Mouse (Mus musculus): Measurements from ENCODE around the gene Nkiras2. TPM values are rescaled to one million over a fixed set of nuclear protein-coding genes. Genes with fewer than 3 reads are reported as not detected.
A peak's percentile ranks its signal among the peaks of the same experiment; 100 is the strongest.

Gene Nkiras2
- total RNA-seq (2021) = 10 to 100 TPM; 15.3 to 21.9 TPM
- long read RNA-seq, experiment 1, transcript Nkiras2-201 (4 exons, 2,097 nt) = major isoform, 54 of 56 reads
- long read RNA-seq, experiment 1, partial matches to known transcripts = 1 of 56 reads
- long read RNA-seq, experiment 1, other reads (novel, unspliced or antisense) = 1 of 56 reads
- long read RNA-seq, experiment 2, transcript Nkiras2-201 (4 exons, 2,097 nt) = major isoform, 48 of 51 reads
- long read RNA-seq, experiment 2, partial matches to known transcripts = 1 of 51 reads
- long read RNA-seq, experiment 2, other reads (novel, unspliced or antisense) = 2 of 51 reads

- Histone ChIP-seq H3K27ac (peak within 1 kb of the TSS; percentile 97), H3K4me3 (peak within 1 kb of the TSS; percentile 99)
- peak; percentile 70 for DNase-seq
- intact Hi-C loops (cut with DNase I) = loop anchor here (2.0 kb wide), 1 partner anchor 48 kb away; no protein-coding TSS in a partner anchor
- no peak for TF ChIP-seq CTCF (IDR thresholded peaks at IDR 0.05)
These were observed at the start of gene Nkiras2 for GRCm38 (mm10) chr11:100618761-100619484. Gene Nkiras2 (plus strand): TSS chr11:100619244.

- Histone ChIP-seq H3K27ac (no peak overlapping the region), H3K4me3 (no peak overlapping the region)
- intact Hi-C loops (cut with DNase I) = loop anchor here (1.0 to 2.0 kb wide), 3 partner anchors 49 to 133 kb away; partner anchors contain the start of gene Nkiras2
- TF ChIP-seq CTCF (IDR thresholded peaks at IDR 0.05) = no peak
- no peak for DNase-seq
These were observed 49.3 kb upstream of the Nkiras2 start for GRCm38 (mm10) chr11:100569789-100570188.

- intact Hi-C loops (cut with DNase I) = loop anchor here (1.0 to 2.0 kb wide), 3 partner anchors 48 to 132 kb away; partner anchors contain the start of gene Nkiras2
- TF ChIP-seq CTCF (IDR thresholded peaks at IDR 0.05) = peak; percentile 95
- DNase-seq = peak; percentile 64
- H3K27ac ChIP-seq = peak overlapping the region; percentile 54
- peak overlapping the region; percentile 62 for H3K4me3 ChIP-seq
These were observed 48.4 kb upstream of the Nkiras2 start for GRCm38 (mm10) chr11:100570430-100571201.

- Histone ChIP-seq H3K27ac (peak overlapping the region; percentile 54), H3K4me3 (peak overlapping the region; percentile 62)
- no peak for DNase-seq
- no peak for TF ChIP-seq CTCF (IDR thresholded peaks at IDR 0.05)
- intact Hi-C loops (cut with DNase I) = loop anchor here (2.0 kb wide), 2 partner anchors 48 to 124 kb away; partner anchors contain the start of gene Nkiras2
These were observed 47.9 kb upstream of the Nkiras2 start for GRCm38 (mm10) chr11:100571202-100571567.

- Histone ChIP-seq H3K4me3 (peak overlapping the region; percentile 91), H3K27ac (peak overlapping the region; percentile 83; the same call in 1 of the 2 replicates)
- no peak for DNase-seq
- no peak for TF ChIP-seq CTCF (IDR thresholded peaks at IDR 0.05)
- intact Hi-C loops (cut with DNase I) = no loop called here
These were observed 44.9 kb upstream of the Nkiras2 start for GRCm38 (mm10) chr11:100574188-100574587.

GRCm38 (mm10) chr11:100574708-100575483, 44.1 kb upstream of the Nkiras2 start, which contains the start of gene Cnp:
Gene Cnp (plus strand): TSS chr11:100574904.
- peak; percentile 87 for DNase-seq
- TF ChIP-seq CTCF (IDR thresholded peaks at IDR 0.05) = peak; percentile 11; the same call in 1 of the 2 replicates
- intact Hi-C loops (cut with DNase I) = no loop called here
- peak within 1 kb of the TSS; percentile 91 for H3K4me3 ChIP-seq
- peak within 1 kb of the TSS; percentile 83 for H3K27ac ChIP-seq

- DNase-seq = no peak
- peak overlapping the region; percentile 83 for H3K27ac ChIP-seq
- H3K4me3 ChIP-seq = peak overlapping the region; percentile 91
- intact Hi-C loops (cut with DNase I) = no loop called here
- TF ChIP-seq CTCF (IDR thresholded peaks at IDR 0.05) = no peak
These were observed 43.6 kb upstream of the Nkiras2 start for GRCm38 (mm10) chr11:100575484-100575855.

GRCm38 (mm10) chr11:100576256-100576655, 42.8 kb upstream of the Nkiras2 start:
- peak overlapping the region; percentile 35 for H3K27ac ChIP-seq
- peak overlapping the region; percentile 91 for H3K4me3 ChIP-seq
- intact Hi-C loops (cut with DNase I) = no loop called here
- TF ChIP-seq CTCF (IDR thresholded peaks at IDR 0.05) = no peak
- no peak for DNase-seq

GRCm38 (mm10) chr11:100577852-100578599, 41.0 kb upstream of the Nkiras2 start:
- H3K27ac ChIP-seq = peak overlapping the region; percentile 16; the same call in 1 of the 2 replicates
- DNase-seq = no peak
- H3K4me3 ChIP-seq = peak overlapping the region; percentile 91
- intact Hi-C loops (cut with DNase I) = no loop called here
- TF ChIP-seq CTCF (IDR thresholded peaks at IDR 0.05) = no peak

GRCm38 (mm10) chr11:100579116-100579799, 39.8 kb upstream of the Nkiras2 start:
- peak overlapping the region; percentile 24; the same call in 1 of the 2 replicates for H3K27ac ChIP-seq
- DNase-seq = no peak
- intact Hi-C loops (cut with DNase I) = no loop called here
- TF ChIP-seq CTCF (IDR thresholded peaks at IDR 0.05) = no peak
- H3K4me3 ChIP-seq = peak overlapping the region; percentile 91

Data from gastrocnemius, adult 2 months (tissue).